ENCODE assay signal across 9 mouse cellular contexts in the genomic region with DNA sequence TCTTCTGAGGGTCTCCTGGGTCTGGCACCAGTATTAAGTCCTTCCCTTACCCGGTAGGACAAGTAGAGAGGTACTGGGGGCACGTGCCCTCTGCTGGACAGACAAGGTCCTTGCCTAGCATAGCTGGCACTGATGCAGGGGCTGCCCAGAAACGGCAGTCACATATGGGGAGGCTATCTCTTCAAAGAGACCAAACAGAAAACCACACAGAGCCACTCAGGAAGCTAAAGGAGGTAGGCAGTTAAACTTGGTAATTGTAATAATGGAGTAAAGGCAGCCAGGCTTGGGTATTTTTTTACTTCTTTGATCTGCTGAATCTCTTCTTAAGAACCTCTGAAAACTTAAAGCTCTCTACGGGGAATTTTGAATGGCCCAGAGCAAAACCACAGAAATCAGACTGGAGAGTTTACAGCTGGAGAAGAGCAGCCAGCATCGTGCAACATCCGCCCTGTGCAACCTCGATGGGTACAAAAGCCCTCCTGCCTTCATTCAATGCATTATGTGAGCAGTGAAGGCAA. TPM values are rescaled to one million over a fixed set of nuclear protein-coding genes. Genes with fewer than 3 reads are reported as not detected.
DNase-seq lines count a peak whose midpoint lies in the region; ATAC-seq and TF ChIP-seq lines count a peak whose summit lies in the region.
"Had no signal": no experiment of that assay in that cellular context is flagged by ENCODE, and none has a peak within 500 bp of the region (broad histone marks: within the 10 kb centered on the region; RNA-seq: fewer than 3 reads in every experiment).

No protein-coding gene starts in this region.

- peak overlapping the region; percentile 69 for H3K27ac ChIP-seq in brown adipose tissue, adult 24 weeks (replicated peaks; ENCODE audit: low read depth, low read length)
- H3K27ac ChIP-seq in kidney, postnatal 0 days, result no peak overlapping the region
- H3K27ac ChIP-seq: limb, embryonic 13.5 days had no signal

- H3K4me1 ChIP-seq in brown adipose tissue, adult 24 weeks (ENCODE audit: control insufficient read depth, insufficient read depth, insufficient read length, low read length), result peaks cover 60% of the 10 kb centered on the region
- peaks cover 21% of the 10 kb centered on the region for H3K4me1 ChIP-seq in kidney, postnatal 0 days (replicated peaks; ENCODE audit: insufficient read depth, low read length)

- H3K27me3 ChIP-seq in kidney, postnatal 0 days (ENCODE audit: insufficient read depth, low read length), result no peaks in the 10 kb centered on the region
- H3K27me3 ChIP-seq: limb, embryonic 13.5 days had no signal

- WGBS in kidney, postnatal 0 days, result 35% methylated on average over 7 of the region's 7 CpGs

- H3K36me3 ChIP-seq in kidney, postnatal 0 days (ENCODE audit: insufficient read depth, low read length), result no peaks in the 10 kb centered on the region
- H3K36me3 ChIP-seq: limb, embryonic 13.5 days had no signal

- H3K9me3 ChIP-seq in kidney, postnatal 0 days (replicated peaks; ENCODE audit: low read length), result no peaks in the 10 kb centered on the region
- H3K9me3 ChIP-seq: limb, embryonic 13.5 days had no signal

- no peak overlapping the region for H3K4me3 ChIP-seq in brown adipose tissue, adult 24 weeks (ENCODE audit: insufficient read depth, low read depth, low read length)
- no peak overlapping the region for H3K4me3 ChIP-seq in kidney, postnatal 0 days (replicated peaks; ENCODE audit: low read depth, low read length)
- H3K4me3 ChIP-seq: limb, embryonic 13.5 days had no signal

- H3K9ac ChIP-seq in kidney, postnatal 0 days (ENCODE audit: low read depth, low read length), result no peak overlapping the region
- H3K9ac ChIP-seq: limb, embryonic 13.5 days had no signal

- ATAC-seq in kidney, postnatal 0 days (replicated peaks; ENCODE audit: low FRiP score, low read depth), result no peak
- peak; percentile 69 for ATAC-seq in megakaryocyte, adult 5-6 weeks (ENCODE audit: poor library complexity, severe bottlenecking)

- peak; percentile 62 to 66 for DNase-seq in cerebellum, postnatal 14 days
- DNase-seq in cerebellum, postnatal 4 days (ENCODE audit: low spot score in 2 of 2), result no peak
- peak; percentile 88 for DNase-seq in A20 (ENCODE audit: low read depth, low spot score)
- peak; percentile 56 for DNase-seq in kidney, postnatal 0 days (ENCODE audit: low spot score)
- no peak for DNase-seq in layer of hippocampus, adult 9-11 months
- DNase-seq in cerebellum, adult 11-12 months, result no peak

- peak; percentile 69 for TF ChIP-seq CTCF in kidney, postnatal 0 days (IDR thresholded peaks at IDR 0.05; ENCODE audit: low read depth)

- H3K4me2 ChIP-seq in kidney, postnatal 0 days (ENCODE audit: low read length), result no peak overlapping the region
- H3K4me2 ChIP-seq: limb, embryonic 13.5 days had no signal

RNA-seq across cellular contexts. Expression of a gene that starts 16.0 kb away (rescaled TPM):
- polyA plus RNA-seq in brown adipose tissue, adult 24 weeks (2012; ENCODE audit: insufficient read depth, insufficient read length, missing spikeins), result 37.2 and 41.9 TPM in 2 replicates
- polyA plus RNA-seq in kidney, postnatal 0 days (2015; fragmentation: Nextera tagmentation; extraction: Ambion mirVana), result 16.7 and 17.3 TPM in 2 replicates
- total RNA-seq in megakaryocyte, adult 5-6 weeks (2015), result 15.9 and 21.9 TPM in 2 replicates
- total RNA-seq in megakaryocyte, adult 5-6 weeks (2017), result 84.3 and 87.5 TPM in 2 replicates

RNA-seq across cellular contexts. Expression of a gene that starts 57.7 kb away (rescaled TPM):
- polyA plus RNA-seq in brown adipose tissue, adult 24 weeks (2012; ENCODE audit: insufficient read depth, insufficient read length, missing spikeins), result 5.5 and 7.6 TPM in 2 replicates
- 10.9 and 11.9 TPM in 2 replicates for polyA plus RNA-seq in kidney, postnatal 0 days (2015; fragmentation: Nextera tagmentation; extraction: Ambion mirVana)
- 4.4 and 8.4 TPM in 2 replicates for total RNA-seq in megakaryocyte, adult 5-6 weeks (2015)
- 4.9 and 6.5 TPM in 2 replicates for total RNA-seq in megakaryocyte, adult 5-6 weeks (2017)

Comparison
In these comparisons a context has a peak if more than half of its experiments do, and no peak if none do; other contexts are left out.
1. DNase-seq: peak in cerebellum, postnatal 14 days (2 of 2), A20 (single experiment) and kidney, postnatal 0 days (single experiment); none in cerebellum, postnatal 4 days (0 of 2), layer of hippocampus, adult 9-11 months (single experiment) and cerebellum, adult 11-12 months (single experiment).